Comparison of ENCODE assay signal across 28 mouse cellular contexts in genomic region chr3:132865596-132865995, GRCm38 (mm10).
A peak's percentile ranks its signal among the peaks of the same experiment; 100 is the strongest.
DNase-seq lines count a peak whose midpoint lies in the region; ATAC-seq and TF ChIP-seq lines count a peak whose summit lies in the region.
"Had no signal": no experiment of that assay in that cellular context is flagged by ENCODE, and none has a peak within 500 bp of the region (broad histone marks: within the 10 kb centered on the region; RNA-seq: fewer than 3 reads in every experiment).

No protein-coding gene starts in this region.

- H3K9ac ChIP-seq in kidney, embryonic 15.5 days = no peak overlapping the region
- no peak overlapping the region for H3K9ac ChIP-seq in liver, embryonic 11.5 days (ENCODE audit: low read depth, low read length)
- H3K9ac ChIP-seq: forebrain, embryonic 13.5 days; heart, embryonic 15.5 days; limb, embryonic 13.5 days; liver, embryonic 13.5 days; neural tube, embryonic 15.5 days had no signal

- POLR2A ChIA-PET in Patski (lab: Charles Lee) = interaction anchor here (2.0 kb wide), 1 partner anchor 86 kb away, joined by 6 read pairs; no protein-coding TSS in a partner anchor

- CTCF ChIA-PET in Patski (lab: Charles Lee) = interaction anchor here (0.7 to 2.3 kb wide), 6 partner anchors 11 to 221 kb away, joined by 3 to 7 read pairs (median 4); no protein-coding TSS in a partner anchor

- peak overlapping the region; percentile 87 for H3K27ac ChIP-seq in kidney, embryonic 15.5 days
- H3K27ac ChIP-seq in liver, embryonic 11.5 days (ENCODE audit: low read depth, low read length) = no peak overlapping the region
- H3K27ac ChIP-seq: forebrain, embryonic 13.5 days; heart, embryonic 10.5 days; heart, embryonic 15.5 days; limb, embryonic 13.5 days; liver, embryonic 13.5 days; neural tube, embryonic 15.5 days had no signal

- H3K4me3 ChIP-seq in kidney, embryonic 15.5 days (replicated peaks) = no peak overlapping the region
- H3K4me3 ChIP-seq in liver, embryonic 11.5 days (ENCODE audit: low read depth, low read length) = no peak overlapping the region
- H3K4me3 ChIP-seq: forebrain, embryonic 13.5 days; heart, embryonic 10.5 days; heart, embryonic 15.5 days; limb, embryonic 13.5 days; liver, embryonic 13.5 days; neural tube, embryonic 15.5 days had no signal

- WGBS in kidney, embryonic 15.5 days = 68% methylated on average over 4 of the region's 4 CpGs
- WGBS in liver, embryonic 11.5 days = 85% methylated on average over 4 of the region's 4 CpGs

- no peak for TF ChIP-seq CTCF in Patski (IDR thresholded peaks at IDR 0.05)

- H3K4me1 ChIP-seq in kidney, embryonic 15.5 days = peaks cover 42% of the 10 kb centered on the region
- H3K4me1 ChIP-seq in liver, embryonic 11.5 days (replicated peaks; ENCODE audit: control insufficient read depth, insufficient read depth, low read length) = peaks cover 2% of the 10 kb centered on the region; the same call in 1 of the 2 replicates

- peak; percentile 92 for DNase-seq in Patski (ENCODE audit: low read depth, low spot score)
- peak; percentile 34 for DNase-seq in kidney, adult 18-20 months
- peak; percentile 37 to 70 for DNase-seq in kidney, postnatal 25 days
- DNase-seq in B cell, adult 2 months = no peak
- DNase-seq in liver, embryonic 11.5 days (ENCODE audit: low spot score) = no peak
- DNase-seq in embryo, embryonic 10 days (ENCODE audit: low spot score) = no peak
- DNase-seq in spleen, postnatal 10 days (ENCODE audit: low spot score in 2 of 2) = no peak
- DNase-seq: adrenal gland, postnatal 14 days; cerebellum, adult 11 months; cerebellum, adult 9-10 months; cerebellum, postnatal 36 days; embryo, embryonic 11 days; gastrocnemius, postnatal 25 days; liver, embryonic 13.5 days; lung, adult 2 months; lung, postnatal 10 days; midbrain, embryonic 14.5 days; retina, postnatal 1 day; right cerebral cortex, postnatal 14 days; thymus, postnatal 25 days had no signal

- 0 out of 2 replicates have a peak overlapping the region, but pooled peaks have one; percentile 28 for H3K4me2 ChIP-seq in kidney, embryonic 15.5 days
- H3K4me2 ChIP-seq in liver, embryonic 11.5 days = no peak overlapping the region
- H3K4me2 ChIP-seq: forebrain, embryonic 13.5 days; heart, embryonic 15.5 days; limb, embryonic 13.5 days; liver, embryonic 13.5 days; neural tube, embryonic 15.5 days had no signal

- in situ Hi-C loops in Patski (cut with MboI; ENCODE audit: low pct_unique_long_range_greater_than_20kb) = no loop called here

- H3K9me3 ChIP-seq in kidney, embryonic 15.5 days (replicated peaks) = no peaks in the 10 kb centered on the region
- no peaks in the 10 kb centered on the region for H3K9me3 ChIP-seq in liver, embryonic 11.5 days (ENCODE audit: control insufficient read depth, low read length)
- H3K9me3 ChIP-seq: forebrain, embryonic 13.5 days; G1E; heart, embryonic 10.5 days; heart, embryonic 15.5 days; limb, embryonic 13.5 days; liver, embryonic 13.5 days; neural tube, embryonic 15.5 days had no signal

- H3K27me3 ChIP-seq in Patski = no peaks in the 10 kb centered on the region
- no peaks in the 10 kb centered on the region for H3K27me3 ChIP-seq in kidney, embryonic 15.5 days
- H3K27me3 ChIP-seq in liver, embryonic 11.5 days (replicated peaks; ENCODE audit: control insufficient read depth, insufficient read depth, low read length) = 0 out of 2 replicates have a peak, but pooled peaks cover 4% of the 10 kb centered on the region
- H3K27me3 ChIP-seq: forebrain, embryonic 13.5 days; heart, embryonic 15.5 days; limb, embryonic 13.5 days; neural tube, embryonic 15.5 days had no signal

- peak; percentile 55 for ATAC-seq in Patski
- ATAC-seq in kidney, embryonic 15.5 days (replicated peaks; ENCODE audit: low FRiP score) = peak; percentile 89
- ATAC-seq in liver, embryonic 11.5 days (replicated peaks; ENCODE audit: low FRiP score) = no peak
- ATAC-seq: forebrain, embryonic 13.5 days; hindbrain, embryonic 16.5 days had no signal

- H3K36me3 ChIP-seq in kidney, embryonic 15.5 days = no peaks in the 10 kb centered on the region
- H3K36me3 ChIP-seq in liver, embryonic 11.5 days (ENCODE audit: control insufficient read depth, insufficient read depth, low read length) = no peaks in the 10 kb centered on the region
- H3K36me3 ChIP-seq: G1E; heart, embryonic 10.5 days; heart, embryonic 15.5 days; limb, embryonic 13.5 days; liver, embryonic 13.5 days; neural tube, embryonic 15.5 days had no signal

Comparison
In these comparisons a context has a peak if more than half of its experiments do, and no peak if none do; other contexts are left out.
1. DNase-seq: peak in Patski (single experiment), kidney, adult 18-20 months (single experiment) and kidney, postnatal 25 days (2 of 2); none in B cell, adult 2 months (0 of 2), liver, embryonic 11.5 days (single experiment), embryo, embryonic 10 days (single experiment) and spleen, postnatal 10 days (0 of 2).